Mouse (Mus musculus): Measurements from ENCODE around the gene Tstd3. TPM values are rescaled to one million over a fixed set of nuclear protein-coding genes. Genes with fewer than 3 reads are reported as not detected.

The Tstd3 gene
- total and polyA plus RNA-seq, 3 experiments = 24.6 to 51.0 (median 39.9) TPM

GRCm38 (mm10) chr4:21712147-21712546 lies 54.9 kb downstream of the Tstd3 start:
- Histone ChIP-seq H3K9ac (ENCODE audit: insufficient read depth, low read depth) (no peak overlapping the region), H3K4me1 (ENCODE audit: control insufficient read depth in 1 of 2, insufficient read depth in 2 of 2) (peaks cover 0 to 4% of the 10 kb centered on the region in 2 experiments; a peak in 2 of 4 replicates), H3K4me3 (replicated peaks in 1 of 3; ENCODE audit: low read depth in 2 of 3, low read length in 2 of 3, poor library complexity in 1 of 3) (no peak overlapping the region), H3K27ac (ENCODE audit: insufficient read depth, low read depth) (no peak overlapping the region), H3K4me2 (ENCODE audit: insufficient read depth, low read depth, poor library complexity, severe bottlenecking) (peak overlapping the region; percentile 26; the same call in 1 of the 2 replicates), H3K36me3 (replicated peaks in 1 of 2; ENCODE audit: control insufficient read depth in 1 of 2, insufficient read depth in 1 of 2, low read length in 1 of 2) (no peaks in the 10 kb centered on the region), H3K27me3 (replicated peaks) (peaks cover 59% of the 10 kb centered on the region), H3K79me2 (replicated peaks; ENCODE audit: control insufficient read depth, extremely low read depth, insufficient read depth, poor library complexity, severe bottlenecking) (no peaks in the 10 kb centered on the region), H3K9me3 (replicated peaks; ENCODE audit: low read length) (no peaks in the 10 kb centered on the region)
- dilution Hi-C loops (cut with MboI; ENCODE audit: extremely low pct_ligation_motif_present, extremely low pct_unique_long_range_greater_than_20kb, low sequenced_read_pairs) (no loop called here), in situ Hi-C loops (cut with MboI; ENCODE audit: low pct_ligation_motif_present, low pct_unique_long_range_greater_than_20kb, low sequenced_read_pairs) (no loop called here)
- peak; percentile 84 for DNase-seq (ENCODE audit: extremely low read depth)
- TF ChIP-seq ZC3H11A (IDR thresholded peaks at IDR 0.05; ENCODE audit: low read depth, low read length) (no peak), MAX (IDR thresholded peaks at IDR 0.05; ENCODE audit: low read length) (peak; percentile 56; the same call in 1 of the 2 replicates), CHD1 (IDR thresholded peaks at IDR 0.05; ENCODE audit: low read depth, low read length) (no peak), IRF4 (IDR thresholded peaks at IDR 0.05; ENCODE audit: low read depth, low read length) (no peak), JUND (conservative IDR thresholded peaks at IDR 0.05; ENCODE audit: low read depth, low read length) (no peak), POLR2AphosphoS2 (IDR thresholded peaks at IDR 0.05; ENCODE audit: low read depth, low read length) (no peak), CHD2 (IDR thresholded peaks at IDR 0.05; ENCODE audit: low read length) (no peak), ELF1 (IDR thresholded peaks at IDR 0.05; ENCODE audit: low read depth, low read length) (peak; percentile 69; the same call in 1 of the 2 replicates), USF1 (IDR thresholded peaks at IDR 0.05; ENCODE audit: low read depth, low read length) (no peak), GABPA (IDR thresholded peaks at IDR 0.05; ENCODE audit: insufficient replicate concordance, low read depth, low read length) (no peak), E2F4 (IDR thresholded peaks at IDR 0.05; ENCODE audit: insufficient replicate concordance, low read depth, low read length) (no peak), MEF2A (IDR thresholded peaks at IDR 0.05; ENCODE audit: borderline replicate concordance, low read depth, low read length) (no peak), MAFK (IDR thresholded peaks at IDR 0.05; ENCODE audit: insufficient replicate concordance, low read length) (no peak), HCFC1 (IDR thresholded peaks at IDR 0.05; ENCODE audit: low read depth, low read length) (no peak), SIN3A (IDR thresholded peaks at IDR 0.05; ENCODE audit: low read length) (peak; percentile 100), RAD21 (IDR thresholded peaks at IDR 0.05; ENCODE audit: low read depth, low read length) (no peak), POLR2A (IDR thresholded peaks at IDR 0.05; ENCODE audit: low read depth, low read length) (no peak), MXI1 (IDR thresholded peaks at IDR 0.05; ENCODE audit: low read depth, low read length) (peak; percentile 99), ZNF384 (IDR thresholded peaks at IDR 0.05; ENCODE audit: low read depth, low read length) (no peak), EP300 (IDR thresholded peaks at IDR 0.05; ENCODE audit: low read length) (no peak), NRF1 (IDR thresholded peaks at IDR 0.05; ENCODE audit: low read depth, low read length) (no peak)

Other genes starting within 250 kb of the Tstd3 start
- not detected in 2 replicates for gene Prdm13, start 81.2 kb downstream of the Tstd3 start, total RNA-seq (2012; rRNA removed)
- not detected in 2 replicates for gene Prdm13, start 81.2 kb downstream of the Tstd3 start, total RNA-seq (2014; rRNA removed)
- gene Prdm13, start 81.2 kb downstream of the Tstd3 start, polyA plus RNA-seq (2012; ENCODE audit: insufficient read length, low read depth) = not detected in 2 replicates
- gene Ccnc, start 39.5 kb downstream of the Tstd3 start, total RNA-seq (2012; rRNA removed) = 20.7 and 22.7 TPM in 2 replicates
- gene Ccnc, start 39.5 kb downstream of the Tstd3 start, total RNA-seq (2014; rRNA removed) = 61.4 and 73.0 TPM in 2 replicates
- gene Ccnc, start 39.5 kb downstream of the Tstd3 start, polyA plus RNA-seq (2012; ENCODE audit: insufficient read length, low read depth) = 24.4 and 32.3 TPM in 2 replicates
- gene Usp45, start 56 bp downstream of the Tstd3 start, total RNA-seq (2012; rRNA removed) = 17.4 and 17.5 TPM in 2 replicates
- gene Usp45, start 56 bp downstream of the Tstd3 start, total RNA-seq (2014; rRNA removed) = 30.6 and 37.0 TPM in 2 replicates
- 16.7 and 23.3 TPM in 2 replicates for gene Usp45, start 56 bp downstream of the Tstd3 start, polyA plus RNA-seq (2012; ENCODE audit: insufficient read length, low read depth)
- gene Pnisr, start 80.4 kb upstream of the Tstd3 start, total RNA-seq (2012; rRNA removed) = 48.1 and 51.3 TPM in 2 replicates
- gene Pnisr, start 80.4 kb upstream of the Tstd3 start, total RNA-seq (2014; rRNA removed) = 32.9 and 40.7 TPM in 2 replicates
- 95.2 and 118 TPM in 2 replicates for gene Pnisr, start 80.4 kb upstream of the Tstd3 start, polyA plus RNA-seq (2012; ENCODE audit: insufficient read length, low read depth)
- gene Coq3, start 112.5 kb upstream of the Tstd3 start, total RNA-seq (2012; rRNA removed) = 6.7 and 8.2 TPM in 2 replicates
- gene Coq3, start 112.5 kb upstream of the Tstd3 start, total RNA-seq (2014; rRNA removed) = 9.0 and 9.2 TPM in 2 replicates
- 5.1 and 5.7 TPM in 2 replicates for gene Coq3, start 112.5 kb upstream of the Tstd3 start, polyA plus RNA-seq (2012; ENCODE audit: insufficient read length, low read depth)
- gene Faxc, start 164.1 kb upstream of the Tstd3 start, total RNA-seq (2012; rRNA removed) = 1.7 and 2.1 TPM in 2 replicates
- gene Faxc, start 164.1 kb upstream of the Tstd3 start, total RNA-seq (2014; rRNA removed) = 0.16 TPM in 2 replicates
- gene Faxc, start 164.1 kb upstream of the Tstd3 start, polyA plus RNA-seq (2012; ENCODE audit: insufficient read length, low read depth) = 0.33 and 0.37 TPM in 2 replicates